Mouse (Mus musculus) kidney, postnatal 10 days (tissue): ENCODE measurements around the gene Sohlh1.
"Not testable (repeated sequence)": the region's sequence is repeated elsewhere in the genome, so short reads cannot be mapped to it uniquely, and the experiment has no call there.

Source experiments
- DNase-seq: peaks from one replicate; pipeline ENCODE4 v3.0.0; 2021; ENCODE audit warnings: mixed read lengths

The Sohlh1 gene

DNA sequence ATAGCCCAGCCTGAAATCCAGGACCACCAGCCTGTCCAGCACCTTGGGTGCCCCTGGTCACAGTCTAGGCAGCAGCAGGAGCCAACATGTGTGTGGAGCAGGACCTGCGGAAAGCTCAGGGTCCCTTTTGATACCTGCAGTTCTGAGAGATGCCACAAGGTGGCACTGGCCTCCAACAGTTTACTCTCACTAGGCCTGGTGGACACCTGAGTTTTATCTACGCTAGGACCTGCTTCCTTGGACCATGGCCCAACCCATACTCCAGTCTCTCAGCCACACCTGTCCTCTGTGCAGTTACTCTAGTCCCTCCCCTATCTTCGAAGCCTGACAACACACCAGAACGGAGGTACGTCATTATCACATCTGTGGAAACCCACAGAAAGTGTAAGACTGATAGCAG, 10.8 kb downstream of the Sohlh1 start:
- DNase-seq = peak; percentile 83

- DNase-seq = no peak
These were observed 16.3 kb downstream of the Sohlh1 start for GRCm38 (mm10) chr2:25830786-25831185.

GRCm38 (mm10) chr2:25828344-25828947, 18.6 kb downstream of the Sohlh1 start:
- no peak for DNase-seq

DNA sequence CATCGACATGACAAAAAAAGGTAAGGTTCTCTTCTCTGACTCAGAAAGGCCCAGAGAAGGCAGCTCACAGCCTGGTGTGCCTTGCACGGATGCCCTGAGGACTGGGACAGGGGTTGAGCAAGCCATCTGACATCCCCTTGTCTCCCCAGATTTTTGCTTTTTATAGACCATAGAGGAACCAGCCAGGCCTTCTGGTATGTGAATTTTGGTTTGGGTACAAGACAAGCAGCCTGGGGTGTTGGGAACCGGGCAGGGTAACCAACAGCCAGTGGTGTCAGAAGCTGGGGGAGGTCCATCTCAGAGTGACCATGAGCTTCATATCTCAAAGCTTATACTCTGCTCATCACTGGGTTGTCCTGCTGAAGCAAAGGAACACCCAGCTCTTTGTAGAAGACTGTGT, 22.3 kb downstream of the Sohlh1 start:
- no peak for DNase-seq

GRCm38 (mm10) chr2:25822806-25823205, 24.2 kb downstream of the Sohlh1 start, which contains the start of gene Lcn9:
Gene Lcn9, plus strand, starts transcription at chr2:25823153.
- DNase-seq = peak; percentile 21

DNA sequence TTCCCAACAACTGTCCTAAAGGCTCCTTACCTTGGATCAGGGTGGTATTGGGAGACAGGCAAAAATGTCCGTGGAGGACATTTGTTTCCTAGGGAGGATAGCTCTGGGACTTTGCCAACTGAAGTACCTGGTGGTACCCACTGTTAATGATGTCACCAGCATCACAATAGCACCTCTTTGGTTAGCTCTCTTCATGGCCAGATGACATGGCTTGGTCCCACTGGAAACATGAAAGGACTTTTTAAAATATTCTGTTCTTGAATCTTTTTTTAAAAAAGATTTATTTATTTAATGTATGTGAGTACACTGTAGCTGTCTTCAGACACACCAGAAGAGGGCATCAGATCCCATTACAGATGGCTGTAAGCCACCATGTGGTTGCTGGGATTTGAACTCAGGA, 31.3 kb downstream of the Sohlh1 start, which contains the start of gene Glt6d1:
Gene Glt6d1, minus strand, starts transcription at position 101 of the 400 bp plus-strand sequence.
- DNase-seq = not testable (repeated sequence)

DNA sequence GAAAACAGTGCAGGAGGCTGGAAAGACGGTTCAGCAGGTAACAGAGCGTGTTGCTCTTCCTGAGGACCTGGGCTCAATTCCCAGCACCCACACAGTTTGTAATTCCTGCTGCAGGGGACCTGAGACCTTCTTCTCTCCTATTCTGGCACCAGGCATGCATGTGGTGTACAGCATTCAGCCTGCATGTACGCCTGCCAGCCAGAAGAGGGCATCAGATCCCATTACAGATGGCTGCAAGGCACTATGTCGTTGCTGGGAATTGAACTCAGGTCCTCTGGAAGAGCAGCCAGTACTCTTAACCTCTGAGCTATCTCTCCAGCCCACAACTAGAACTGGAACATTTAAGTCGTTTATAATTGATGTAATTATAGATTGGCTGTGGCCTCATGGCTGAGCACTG, 33.7 kb downstream of the Sohlh1 start:
- DNase-seq = no peak

DNA sequence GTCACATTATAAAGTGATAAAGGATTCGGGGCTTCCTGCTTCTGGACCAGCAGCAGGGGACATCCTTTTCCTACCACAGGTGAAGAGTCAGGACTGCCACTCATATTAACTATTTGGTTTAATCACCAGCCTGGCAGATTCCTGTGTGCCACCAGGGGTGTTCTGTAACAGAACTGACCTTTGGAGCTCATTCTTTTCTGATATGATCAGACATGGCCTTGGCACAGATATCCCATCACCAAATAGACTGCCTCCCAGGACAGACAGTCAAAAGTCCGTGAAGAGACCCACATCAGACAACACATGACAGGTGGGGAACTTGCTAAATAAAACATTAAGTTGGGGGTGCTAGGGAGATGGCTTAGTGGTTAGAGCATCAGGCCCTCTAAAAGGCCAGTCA, 35.3 kb downstream of the Sohlh1 start:
- DNase-seq = no peak

GRCm38 (mm10) chr2:25798065-25798464, 49.0 kb downstream of the Sohlh1 start:
- no peak for DNase-seq

- peak; percentile 20 for DNase-seq
These were observed 49.4 kb downstream of the Sohlh1 start for GRCm38 (mm10) chr2:25797635-25798034.
